Mouse (Mus musculus): ENCODE data around the gene Alkbh6.

The Alkbh6 gene

GRCm38 (mm10) chr7:30308076-30309005 is at the start of gene Alkbh6:
Gene Alkbh6, plus strand, starts transcription at chr7:30308717.
- in situ Hi-C loops (cut with MboI; ENCODE audit: unreplicated experiment in 2 of 2): no loop called here

GRCm38 (mm10) chr7:30265041-30265440 is 43.5 kb upstream of the Alkbh6 start:
- in situ Hi-C loops (cut with MboI; ENCODE audit: unreplicated experiment in 2 of 2): no loop called here

GRCm38 (mm10) chr7:30265531-30265930 is 43.0 kb upstream of the Alkbh6 start:
- in situ Hi-C loops (cut with MboI; ENCODE audit: unreplicated experiment in 2 of 2): no loop called here

GRCm38 (mm10) chr7:30265935-30266334 is 42.6 kb upstream of the Alkbh6 start:
- in situ Hi-C loops (cut with MboI; ENCODE audit: unreplicated experiment in 2 of 2): no loop called here

- in situ Hi-C loops (cut with MboI; ENCODE audit: unreplicated experiment in 2 of 2): no loop called here
These were observed 41.7 kb upstream of the Alkbh6 start for GRCm38 (mm10) chr7:30266780-30267179.

GRCm38 (mm10) chr7:30269641-30270040 is 38.9 kb upstream of the Alkbh6 start:
- in situ Hi-C loops (cut with MboI; ENCODE audit: unreplicated experiment in 2 of 2): no loop called here

- in situ Hi-C loops (cut with MboI; ENCODE audit: unreplicated experiment in 2 of 2): no loop called here
These were observed 34.1 kb upstream of the Alkbh6 start for GRCm38 (mm10) chr7:30274383-30274782.

- in situ Hi-C loops (cut with MboI; ENCODE audit: unreplicated experiment in 2 of 2): no loop called here
These were observed 29.6 kb upstream of the Alkbh6 start for GRCm38 (mm10) chr7:30278911-30279310.

GRCm38 (mm10) chr7:30279536-30279935 is 29.0 kb upstream of the Alkbh6 start:
- in situ Hi-C loops (cut with MboI; ENCODE audit: unreplicated experiment in 2 of 2): no loop called here

GRCm38 (mm10) chr7:30279951-30280669 is 28.4 kb upstream of the Alkbh6 start, which contains the start of the genes Thap8 and Wdr62:
Gene Thap8, plus strand, starts transcription at chr7:30280094.
Gene Wdr62, minus strand, starts transcription at chr7:30280419.
- in situ Hi-C loops (cut with MboI; ENCODE audit: unreplicated experiment in 2 of 2): no loop called here

GRCm38 (mm10) chr7:30280670-30281138 is 27.8 kb upstream of the Alkbh6 start:
- in situ Hi-C loops (cut with MboI; ENCODE audit: unreplicated experiment in 2 of 2): no loop called here

- in situ Hi-C loops (cut with MboI; ENCODE audit: unreplicated experiment in 2 of 2): no loop called here
These were observed 27.0 kb upstream of the Alkbh6 start for GRCm38 (mm10) chr7:30281522-30281921.

GRCm38 (mm10) chr7:30282740-30283139 is 25.8 kb upstream of the Alkbh6 start:
- in situ Hi-C loops (cut with MboI; ENCODE audit: unreplicated experiment in 2 of 2): no loop called here

GRCm38 (mm10) chr7:30286701-30287410 is 21.7 kb upstream of the Alkbh6 start:
- in situ Hi-C loops (cut with MboI; ENCODE audit: unreplicated experiment in 2 of 2): no loop called here

GRCm38 (mm10) chr7:30288046-30288445 is 20.5 kb upstream of the Alkbh6 start:
- in situ Hi-C loops (cut with MboI; ENCODE audit: unreplicated experiment in 2 of 2): no loop called here

- in situ Hi-C loops (cut with MboI; ENCODE audit: unreplicated experiment in 2 of 2): no loop called here
These were observed 19.3 kb upstream of the Alkbh6 start for GRCm38 (mm10) chr7:30289071-30289713.

GRCm38 (mm10) chr7:30289714-30290399 is 18.7 kb upstream of the Alkbh6 start:
- in situ Hi-C loops (cut with MboI; ENCODE audit: unreplicated experiment in 2 of 2): no loop called here

- in situ Hi-C loops (cut with MboI; ENCODE audit: unreplicated experiment in 2 of 2): no loop called here
These were observed 17.0 kb upstream of the Alkbh6 start, which contains the start of gene Clip3 for GRCm38 (mm10) chr7:30291215-30292131. Gene Clip3, plus strand, starts transcription at chr7:30291728.

- in situ Hi-C loops (cut with MboI; ENCODE audit: unreplicated experiment in 2 of 2): no loop called here
These were observed 14.7 kb upstream of the Alkbh6 start for GRCm38 (mm10) chr7:30293795-30294194.

Measured in v-Abl transformed pro-B cells (cell line).